Mouse (Mus musculus): ENCODE data around the gene Ptma. TPM values are rescaled to one million over a fixed set of nuclear protein-coding genes. Genes with fewer than 3 reads are reported as not detected.
A peak's percentile ranks its signal among the peaks of the same experiment; 100 is the strongest.
"Not testable (repeated sequence)": the region's sequence is repeated elsewhere in the genome, so short reads cannot be mapped to it uniquely, and the experiment has no call there.

Ptma gene
- total and polyA plus RNA-seq, 2 experiments from 2014 or later: 723 to 1,399 TPM

- ATAC-seq: no peak
- DNase-seq (ENCODE audit: low spot score): no peak
- H3K4me2 ChIP-seq (ENCODE audit: low read depth, low read length): no peak overlapping the region
- H3K4me1 ChIP-seq (ENCODE audit: insufficient read depth, low read length): no peaks in the 10 kb centered on the region
- no peaks in the 10 kb centered on the region for H3K27me3 ChIP-seq (ENCODE audit: insufficient read depth, low read length)
- no peak overlapping the region for H3K9ac ChIP-seq (replicated peaks; ENCODE audit: low read length)
- WGBS: 84% methylated on average over 11 of the region's 11 CpGs
- H3K27ac ChIP-seq: no peak overlapping the region
- no peaks in the 10 kb centered on the region for H3K36me3 ChIP-seq (ENCODE audit: insufficient read depth, low read length)
- no peaks in the 10 kb centered on the region for H3K9me3 ChIP-seq (ENCODE audit: low read length)
- TF ChIP-seq CTCF (IDR thresholded peaks at IDR 0.05; ENCODE audit: low read depth): no peak
- no peak overlapping the region for H3K4me3 ChIP-seq (ENCODE audit: low read length)
Observed at GRCm38 (mm10) chr1:86482288-86482687, 44.2 kb upstream of the Ptma start.

GRCm38 (mm10) chr1:86482761-86483160 is 43.8 kb upstream of the Ptma start:
- Histone ChIP-seq H3K9ac (replicated peaks; ENCODE audit: low read length) (no peak overlapping the region), H3K36me3 (ENCODE audit: insufficient read depth, low read length) (no peaks in the 10 kb centered on the region), H3K4me2 (ENCODE audit: low read depth, low read length) (no peak overlapping the region), H3K4me1 (ENCODE audit: insufficient read depth, low read length) (no peaks in the 10 kb centered on the region), H3K9me3 (ENCODE audit: low read length) (no peaks in the 10 kb centered on the region), H3K4me3 (ENCODE audit: low read length) (no peak overlapping the region), H3K27ac (no peak overlapping the region), H3K27me3 (ENCODE audit: insufficient read depth, low read length) (no peaks in the 10 kb centered on the region)
- 33% methylated on average over 1 of the region's 1 CpGs for WGBS
- no peak for DNase-seq (ENCODE audit: low spot score)
- TF ChIP-seq CTCF (IDR thresholded peaks at IDR 0.05; ENCODE audit: low read depth): no peak
- no peak for ATAC-seq

- no peaks in the 10 kb centered on the region for H3K27me3 ChIP-seq (ENCODE audit: insufficient read depth, low read length)
- no peak for TF ChIP-seq CTCF (IDR thresholded peaks at IDR 0.05; ENCODE audit: low read depth)
- 88% methylated on average over 1 of the region's 1 CpGs for WGBS
- H3K9ac ChIP-seq (replicated peaks; ENCODE audit: low read length): no peak overlapping the region
- ATAC-seq (no peak), DNase-seq (ENCODE audit: low spot score) (no peak)
- no peak overlapping the region for H3K27ac ChIP-seq
- no peaks in the 10 kb centered on the region for H3K36me3 ChIP-seq (ENCODE audit: insufficient read depth, low read length)
- no peaks in the 10 kb centered on the region for H3K9me3 ChIP-seq (ENCODE audit: low read length)
- H3K4me1 ChIP-seq (ENCODE audit: insufficient read depth, low read length): peaks cover 7% of the 10 kb centered on the region
- no peak overlapping the region for H3K4me2 ChIP-seq (ENCODE audit: low read depth, low read length)
- no peak overlapping the region for H3K4me3 ChIP-seq (ENCODE audit: low read length)
Observed at GRCm38 (mm10) chr1:86485346-86485745, 41.2 kb upstream of the Ptma start.

- not testable (repeated sequence) for DNase-seq (ENCODE audit: low spot score); H3K9me3 ChIP-seq (ENCODE audit: low read length); H3K36me3 ChIP-seq (ENCODE audit: insufficient read depth, low read length); H3K27me3 ChIP-seq (ENCODE audit: insufficient read depth, low read length); H3K4me1 ChIP-seq (ENCODE audit: insufficient read depth, low read length); H3K4me2 ChIP-seq (ENCODE audit: low read depth, low read length); H3K4me3 ChIP-seq (ENCODE audit: low read length); H3K27ac ChIP-seq; ATAC-seq; H3K9ac ChIP-seq (replicated peaks; ENCODE audit: low read length)
- WGBS: 99% methylated on average over 6 of the region's 6 CpGs
Observed at GRCm38 (mm10) chr1:86485858-86486257, 40.7 kb upstream of the Ptma start.

GRCm38 (mm10) chr1:86486703-86487294 is 39.7 kb upstream of the Ptma start:
- no peaks in the 10 kb centered on the region for H3K9me3 ChIP-seq (ENCODE audit: low read length)
- 6% methylated on average over 13 of the region's 13 CpGs for WGBS
- H3K9ac ChIP-seq (replicated peaks; ENCODE audit: low read length): peak overlapping the region; percentile 60
- ATAC-seq: no peak
- H3K36me3 ChIP-seq (ENCODE audit: insufficient read depth, low read length): no peaks in the 10 kb centered on the region
- H3K4me1 ChIP-seq (ENCODE audit: insufficient read depth, low read length): peaks cover 11% of the 10 kb centered on the region
- no peak for DNase-seq (ENCODE audit: low spot score)
- no peak for TF ChIP-seq CTCF (IDR thresholded peaks at IDR 0.05; ENCODE audit: low read depth)
- peak overlapping the region; percentile 58 for H3K4me2 ChIP-seq (ENCODE audit: low read depth, low read length)
- H3K27me3 ChIP-seq (ENCODE audit: insufficient read depth, low read length): no peaks in the 10 kb centered on the region
- peak overlapping the region; percentile 98 for H3K27ac ChIP-seq
- peak overlapping the region; percentile 53 for H3K4me3 ChIP-seq (ENCODE audit: low read length)

GRCm38 (mm10) chr1:86487295-86487907 is 39.1 kb upstream of the Ptma start:
- TF ChIP-seq CTCF (IDR thresholded peaks at IDR 0.05; ENCODE audit: low read depth): no peak
- peak overlapping the region; percentile 88 for H3K4me2 ChIP-seq (ENCODE audit: low read depth, low read length)
- DNase-seq (ENCODE audit: low spot score): peak; percentile 100
- no peaks in the 10 kb centered on the region for H3K36me3 ChIP-seq (ENCODE audit: insufficient read depth, low read length)
- H3K4me1 ChIP-seq (ENCODE audit: insufficient read depth, low read length): peaks cover 15% of the 10 kb centered on the region
- H3K27me3 ChIP-seq (ENCODE audit: insufficient read depth, low read length): no peaks in the 10 kb centered on the region
- peak; percentile 98 for ATAC-seq
- no peaks in the 10 kb centered on the region for H3K9me3 ChIP-seq (ENCODE audit: low read length)
- WGBS: under 1% methylated on average over 74 of the region's 74 CpGs
- peak overlapping the region; percentile 88 for H3K9ac ChIP-seq (replicated peaks; ENCODE audit: low read length)
- H3K27ac ChIP-seq: peak overlapping the region; percentile 98
- peak overlapping the region; percentile 53 for H3K4me3 ChIP-seq (ENCODE audit: low read length)

GRCm38 (mm10) chr1:86487908-86488314 is 38.6 kb upstream of the Ptma start:
- H3K4me2 ChIP-seq (ENCODE audit: low read depth, low read length): peak overlapping the region; percentile 88
- H3K4me1 ChIP-seq (ENCODE audit: insufficient read depth, low read length): peaks cover 15% of the 10 kb centered on the region
- no peaks in the 10 kb centered on the region for H3K36me3 ChIP-seq (ENCODE audit: insufficient read depth, low read length)
- peak overlapping the region; percentile 88 for H3K9ac ChIP-seq (replicated peaks; ENCODE audit: low read length)
- no peaks in the 10 kb centered on the region for H3K9me3 ChIP-seq (ENCODE audit: low read length)
- WGBS: 5% methylated on average over 20 of the region's 20 CpGs
- ATAC-seq (peak; percentile 62; the same call in 1 of the 2 replicates), DNase-seq (ENCODE audit: low spot score) (no peak)
- H3K4me3 ChIP-seq (ENCODE audit: low read length): peak overlapping the region; percentile 53
- TF ChIP-seq CTCF (IDR thresholded peaks at IDR 0.05; ENCODE audit: low read depth): no peak
- no peaks in the 10 kb centered on the region for H3K27me3 ChIP-seq (ENCODE audit: insufficient read depth, low read length)
- peak overlapping the region; percentile 98 for H3K27ac ChIP-seq

All from hindbrain, postnatal 0 days (tissue).